Mouse (Mus musculus): ENCODE measurements around the gene Ifne. TPM values are rescaled to one million over a fixed set of nuclear protein-coding genes. Genes with fewer than 3 reads are reported as not detected.
"Not testable (repeated sequence)": the region's sequence is repeated elsewhere in the genome, so short reads cannot be mapped to it uniquely, and the experiment has no call there.

The Ifne gene
- polyA plus RNA-seq, 1 experiment = not detected

DNA sequence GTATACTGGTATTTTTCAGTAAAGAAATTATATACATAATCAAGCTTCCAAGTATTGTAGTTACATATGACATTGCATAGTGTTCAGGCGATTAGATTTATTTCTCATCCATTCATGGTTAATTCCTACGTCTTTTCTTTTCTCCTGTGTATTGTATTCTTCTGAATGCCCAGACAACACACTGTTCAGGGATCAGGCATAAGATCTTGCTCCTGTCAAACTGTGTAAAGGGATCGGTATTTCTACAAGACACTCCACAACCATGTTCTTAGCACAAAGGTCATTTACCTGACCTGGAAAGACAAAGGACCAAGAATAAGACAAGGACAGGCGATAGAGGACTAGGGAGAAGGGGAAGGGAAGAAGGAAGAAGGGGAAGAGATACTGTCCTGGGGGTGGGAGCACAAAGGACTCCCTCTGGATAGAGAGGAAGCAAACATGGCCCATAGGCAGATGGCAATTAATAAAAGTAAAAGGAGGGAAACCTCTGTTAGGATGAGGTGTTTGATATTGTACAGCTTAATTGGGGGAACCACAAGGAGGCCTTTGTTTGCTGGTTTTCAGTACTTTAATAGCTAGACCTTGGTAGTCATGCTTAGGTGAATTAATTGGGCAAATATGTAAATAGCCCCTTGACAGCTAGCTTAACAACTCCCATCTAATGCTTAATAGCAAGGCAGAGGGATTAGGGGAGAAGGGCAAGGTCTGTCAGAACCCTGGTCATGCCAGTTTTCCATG lies 28.8 kb downstream of the Ifne start:
- H3K36me3 ChIP-seq (ENCODE audit: control insufficient read depth) = no peaks in the 10 kb centered on the region
- no peaks in the 10 kb centered on the region for H3K27me3 ChIP-seq (ENCODE audit: control insufficient read depth)
- H3K4me1 ChIP-seq (ENCODE audit: control insufficient read depth) = no peaks in the 10 kb centered on the region
- no peak for TF ChIP-seq GATA1 (IDR thresholded peaks at IDR 0.05; ENCODE audit: low read length)
- TF ChIP-seq TAL1 (IDR thresholded peaks at IDR 0.05; ENCODE audit: low read length) = no peak
- no peaks in the 10 kb centered on the region for H3K9me3 ChIP-seq (ENCODE audit: control insufficient read depth, low read length)
- no peak overlapping the region for H3K4me3 ChIP-seq (replicated peaks)

- Histone ChIP-seq H3K4me1 (ENCODE audit: control insufficient read depth) (no peaks in the 10 kb centered on the region), H3K27me3 (ENCODE audit: control insufficient read depth) (no peaks in the 10 kb centered on the region), H3K36me3 (ENCODE audit: control insufficient read depth) (no peaks in the 10 kb centered on the region), H3K9me3 (ENCODE audit: control insufficient read depth, low read length) (no peaks in the 10 kb centered on the region), H3K4me3 (replicated peaks) (no peak within 1 kb of the TSS)
- TF ChIP-seq GATA1 (IDR thresholded peaks at IDR 0.05; ENCODE audit: low read length) (no peak), TAL1 (IDR thresholded peaks at IDR 0.05; ENCODE audit: low read length) (no peak)
Measured at GRCm38 (mm10) chr4:88849698-88850097, 30.3 kb downstream of the Ifne start, which contains the start of gene Ifna1. Gene Ifna1 (plus strand): TSS chr4:88850087.

GRCm38 (mm10) chr4:88845334-88845733 lies 34.7 kb downstream of the Ifne start:
- TF ChIP-seq GATA1 (IDR thresholded peaks at IDR 0.05; ENCODE audit: low read length) (no peak), TAL1 (IDR thresholded peaks at IDR 0.05; ENCODE audit: low read length) (no peak)
- no peaks in the 10 kb centered on the region for H3K4me1 ChIP-seq (ENCODE audit: control insufficient read depth)
- H3K36me3 ChIP-seq (ENCODE audit: control insufficient read depth) = no peaks in the 10 kb centered on the region
- H3K27me3 ChIP-seq (ENCODE audit: control insufficient read depth) = no peaks in the 10 kb centered on the region
- no peak overlapping the region for H3K4me3 ChIP-seq (replicated peaks)
- H3K9me3 ChIP-seq (ENCODE audit: control insufficient read depth, low read length) = no peaks in the 10 kb centered on the region

DNA sequence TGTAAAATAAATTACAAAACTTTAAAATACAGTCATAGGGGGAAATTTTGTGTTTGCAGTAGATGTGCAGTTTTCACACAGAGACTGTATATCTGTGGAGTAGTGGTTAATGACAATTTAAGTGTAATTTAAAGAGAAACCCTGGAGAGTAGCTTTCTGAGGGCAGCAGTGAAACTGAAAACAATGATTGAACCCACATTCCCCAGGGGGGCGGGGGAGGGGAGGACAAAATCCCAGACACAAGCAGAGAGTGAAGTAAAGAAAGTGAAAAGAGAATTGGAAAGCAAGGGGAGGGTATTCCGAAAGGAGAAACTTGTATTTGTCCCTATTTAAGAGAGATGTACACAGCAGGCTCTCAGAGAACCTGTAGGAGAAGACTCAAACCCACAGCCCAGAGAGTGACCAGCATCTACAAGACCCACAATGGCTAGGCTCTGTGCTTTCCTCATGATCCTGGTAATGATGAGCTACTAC lies 38.5 kb downstream of the Ifne start, which contains the start of gene Ifna4:
Ifna4 (plus strand) TSS at position 424 of the 474 bp plus-strand sequence.
- H3K4me3 ChIP-seq (replicated peaks) = no peak within 1 kb of the TSS
- H3K27me3 ChIP-seq (ENCODE audit: control insufficient read depth) = no peaks in the 10 kb centered on the region
- no peaks in the 10 kb centered on the region for H3K9me3 ChIP-seq (ENCODE audit: control insufficient read depth, low read length)
- no peak for TF ChIP-seq TAL1 (IDR thresholded peaks at IDR 0.05; ENCODE audit: low read length)
- no peak for TF ChIP-seq GATA1 (IDR thresholded peaks at IDR 0.05; ENCODE audit: low read length)
- H3K36me3 ChIP-seq (ENCODE audit: control insufficient read depth) = no peaks in the 10 kb centered on the region
- no peaks in the 10 kb centered on the region for H3K4me1 ChIP-seq (ENCODE audit: control insufficient read depth)

GRCm38 (mm10) chr4:88840058-88840457 lies 39.9 kb downstream of the Ifne start:
- Histone ChIP-seq H3K36me3 (ENCODE audit: control insufficient read depth) (no peaks in the 10 kb centered on the region), H3K27me3 (ENCODE audit: control insufficient read depth) (no peaks in the 10 kb centered on the region), H3K4me3 (replicated peaks) (no peak overlapping the region), H3K9me3 (ENCODE audit: control insufficient read depth, low read length) (no peaks in the 10 kb centered on the region), H3K4me1 (ENCODE audit: control insufficient read depth) (no peaks in the 10 kb centered on the region)
- no peak for TF ChIP-seq TAL1 (IDR thresholded peaks at IDR 0.05; ENCODE audit: low read length)
- no peak for TF ChIP-seq GATA1 (IDR thresholded peaks at IDR 0.05; ENCODE audit: low read length)

- Histone ChIP-seq H3K4me1 (ENCODE audit: control insufficient read depth) (no peaks in the 10 kb centered on the region), H3K27me3 (ENCODE audit: control insufficient read depth) (no peaks in the 10 kb centered on the region), H3K4me3 (replicated peaks) (no peak overlapping the region), H3K36me3 (ENCODE audit: control insufficient read depth) (no peaks in the 10 kb centered on the region), H3K9me3 (ENCODE audit: control insufficient read depth, low read length) (no peaks in the 10 kb centered on the region)
- TF ChIP-seq GATA1 (IDR thresholded peaks at IDR 0.05; ENCODE audit: low read length) = no peak
- no peak for TF ChIP-seq TAL1 (IDR thresholded peaks at IDR 0.05; ENCODE audit: low read length)
Measured at GRCm38 (mm10) chr4:88838828-88839227, 41.2 kb downstream of the Ifne start.

- not testable (repeated sequence) for H3K36me3 ChIP-seq (ENCODE audit: control insufficient read depth); H3K9me3 ChIP-seq (ENCODE audit: control insufficient read depth, low read length); H3K4me3 ChIP-seq (replicated peaks); H3K4me1 ChIP-seq (ENCODE audit: control insufficient read depth); H3K27me3 ChIP-seq (ENCODE audit: control insufficient read depth)
Measured at GRCm38 (mm10) chr4:88835225-88835624, 44.8 kb downstream of the Ifne start, which contains the start of gene Ifna5. Gene Ifna5 (plus strand): TSS chr4:88835525.

- H3K27me3 ChIP-seq (ENCODE audit: control insufficient read depth) = no peaks in the 10 kb centered on the region
- no peak overlapping the region for H3K4me3 ChIP-seq (replicated peaks)
- TF ChIP-seq GATA1 (IDR thresholded peaks at IDR 0.05; ENCODE audit: low read length) (no peak), TAL1 (IDR thresholded peaks at IDR 0.05; ENCODE audit: low read length) (no peak)
- H3K9me3 ChIP-seq (ENCODE audit: control insufficient read depth, low read length) = no peaks in the 10 kb centered on the region
- H3K4me1 ChIP-seq (ENCODE audit: control insufficient read depth) = no peaks in the 10 kb centered on the region
- H3K36me3 ChIP-seq (ENCODE audit: control insufficient read depth) = no peaks in the 10 kb centered on the region
Measured at GRCm38 (mm10) chr4:88830523-88830922, 49.5 kb downstream of the Ifne start.

Other genes starting within 250 kb of the Ifne start
- gene C87499, start 245.8 kb downstream of the Ifne start, polyA plus RNA-seq (2012) = 0.03 TPM in 1 of 2 replicates, not detected in the other
- gene Ifna13, start 235.7 kb downstream of the Ifne start, polyA plus RNA-seq (2012) = not detected in 2 replicates
- gene Ifna16, start 203.3 kb downstream of the Ifne start, polyA plus RNA-seq (2012) = not detected in 2 replicates
- not detected in 2 replicates for gene Ifna2, start 196.3 kb downstream of the Ifne start, polyA plus RNA-seq (2012)
- gene Ifnab, start 188.8 kb downstream of the Ifne start, polyA plus RNA-seq (2012) = not detected in 2 replicates
- gene Gm26566, start 158.4 kb downstream of the Ifne start, polyA plus RNA-seq (2012) = 0.03 and 0.05 TPM in 2 replicates
- 0.08 and 0.10 TPM in 2 replicates for gene Klhl9, start 157.7 kb downstream of the Ifne start, polyA plus RNA-seq (2012)
- gene Gm13271, start 125.3 kb downstream of the Ifne start, polyA plus RNA-seq (2012) = not detected in 2 replicates
- gene Gm13283, start 120.1 kb downstream of the Ifne start, polyA plus RNA-seq (2012) = not detected in 2 replicates
- not detected in 2 replicates for gene Gm13290, start 106.4 kb downstream of the Ifne start, polyA plus RNA-seq (2012)
- gene Gm13289, start 103.3 kb downstream of the Ifne start, polyA plus RNA-seq (2012) = not detected in 2 replicates
- gene Gm13272, start 100.4 kb downstream of the Ifne start, polyA plus RNA-seq (2012) = not detected in 2 replicates
- gene Ifnz, start 98.1 kb downstream of the Ifne start, polyA plus RNA-seq (2012) = not detected in 2 replicates
- not detected in 2 replicates for gene Gm13276, start 94.5 kb downstream of the Ifne start, polyA plus RNA-seq (2012)
- gene Gm13277, start 91.6 kb downstream of the Ifne start, polyA plus RNA-seq (2012) = not detected in 2 replicates
- gene Gm13278, start 88.7 kb downstream of the Ifne start, polyA plus RNA-seq (2012) = not detected in 2 replicates
- gene Gm13275, start 85.7 kb downstream of the Ifne start, polyA plus RNA-seq (2012) = not detected in 2 replicates
- not detected in 2 replicates for gene Gm13279, start 82.8 kb downstream of the Ifne start, polyA plus RNA-seq (2012)
- gene Gm13285, start 80.5 kb downstream of the Ifne start, polyA plus RNA-seq (2012) = not detected in 2 replicates
- gene Gm13287, start 76.9 kb downstream of the Ifne start, polyA plus RNA-seq (2012) = not detected in 2 replicates
- gene Gm13288, start 74.7 kb downstream of the Ifne start, polyA plus RNA-seq (2012) = not detected in 2 replicates
- not detected in 2 replicates for gene Ifna7, start 64.0 kb downstream of the Ifne start, polyA plus RNA-seq (2012)
- gene Ifna11, start 60.2 kb downstream of the Ifne start, polyA plus RNA-seq (2012) = not detected in 2 replicates
- gene Ifna6, start 52.8 kb downstream of the Ifne start, polyA plus RNA-seq (2012) = not detected in 2 replicates
- gene Ifna5, start 44.7 kb downstream of the Ifne start, polyA plus RNA-seq (2012) = not detected in 2 replicates
- not detected in 2 replicates for gene Ifna4, start 38.3 kb downstream of the Ifne start, polyA plus RNA-seq (2012)
- gene Ifna1, start 30.1 kb downstream of the Ifne start, polyA plus RNA-seq (2012) = not detected in 2 replicates

Measured in erythroblast, embryonic 14.5 days (primary cell).